Mouse (Mus musculus): ENCODE measurements around the gene Cdkl2. TPM values are rescaled to one million over a fixed set of nuclear protein-coding genes. Genes with fewer than 3 reads are reported as not detected.

Cdkl2 gene
- 0.15 and 0.35 TPM in 2 replicates for polyA plus RNA-seq (2016; fragmentation: Nextera tagmentation; extraction: Ambion mirVana)

DNA sequence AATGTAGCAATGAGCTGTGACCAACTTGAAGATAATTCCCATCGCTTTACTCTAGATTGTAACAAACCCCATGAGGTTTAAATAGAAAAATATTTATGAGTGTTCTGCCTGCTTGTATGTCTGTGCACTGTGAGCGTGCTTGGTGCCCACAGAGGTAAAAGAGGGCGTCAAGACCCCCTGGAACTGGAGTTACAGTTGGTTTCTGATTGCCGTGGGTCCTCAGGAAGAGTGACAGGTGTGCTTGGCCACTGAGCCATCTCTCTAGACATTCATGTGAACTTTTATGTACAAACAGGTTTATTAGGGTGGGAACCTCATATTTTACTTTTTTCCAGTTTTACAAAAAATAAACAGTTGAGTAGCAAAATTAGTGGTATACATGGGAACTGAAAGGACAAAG is at the start of gene Cdkl2:
Gene Cdkl2, minus strand, starts transcription at position 101 of the 400 bp plus-strand sequence.
- Histone ChIP-seq H3K36me3 (replicated peaks) (no peaks in the 10 kb centered on the region), H3K27ac (0 out of 2 replicates have a peak within 1 kb of the TSS, but pooled peaks have one; percentile 48), H3K4me1 (peaks cover 13% of the 10 kb centered on the region), H3K4me3 (peak within 1 kb of the TSS; percentile 85), H3K27me3 (ENCODE audit: poor library complexity, severe bottlenecking) (peaks cover 41% of the 10 kb centered on the region), H3K9me3 (no peaks in the 10 kb centered on the region)
- 74% methylated on average over 4 of the region's 4 CpGs for WGBS
- no peak for DNase-seq (ENCODE audit: extremely low spot score, low spot score)

DNA sequence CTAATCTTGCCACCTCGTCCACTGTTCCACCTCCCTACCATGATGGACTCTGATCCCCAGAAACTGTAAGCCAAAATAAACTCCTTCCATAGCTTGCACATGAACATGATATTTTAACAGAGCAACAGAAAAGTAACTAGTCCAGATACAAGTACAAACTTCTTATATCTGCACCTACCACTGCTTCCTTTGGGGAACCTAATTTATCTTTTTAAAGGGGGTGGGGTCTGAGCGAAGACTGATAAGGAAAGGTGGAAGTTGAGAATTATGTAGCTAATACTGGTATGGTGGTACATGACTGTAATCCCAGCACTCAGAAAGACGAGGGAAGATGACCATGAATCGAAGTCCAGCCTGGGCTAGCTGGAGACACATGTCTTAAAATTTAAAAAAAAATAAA is 43.8 kb upstream of the Cdkl2 start:
- H3K27me3 ChIP-seq (ENCODE audit: poor library complexity, severe bottlenecking) = no peaks in the 10 kb centered on the region
- no peaks in the 10 kb centered on the region for H3K36me3 ChIP-seq (replicated peaks)
- no peak for DNase-seq (ENCODE audit: extremely low spot score, low spot score)
- H3K4me1 ChIP-seq = peaks cover 6% of the 10 kb centered on the region; the same call in 1 of the 2 replicates
- no peak overlapping the region for H3K27ac ChIP-seq
- H3K9me3 ChIP-seq = no peaks in the 10 kb centered on the region
- WGBS = 90% methylated on average over 4 of the region's 4 CpGs
- H3K4me3 ChIP-seq = no peak overlapping the region

- WGBS = 82% methylated on average over 7 of the region's 7 CpGs
- Histone ChIP-seq H3K36me3 (replicated peaks) (no peaks in the 10 kb centered on the region), H3K27ac (no peak overlapping the region), H3K4me1 (peaks cover 20% of the 10 kb centered on the region), H3K9me3 (no peaks in the 10 kb centered on the region), H3K4me3 (no peak overlapping the region), H3K27me3 (ENCODE audit: poor library complexity, severe bottlenecking) (no peaks in the 10 kb centered on the region)
- DNase-seq (ENCODE audit: extremely low spot score, low spot score) = no peak
Observed at GRCm38 (mm10) chr5:92085821-92086550, 42.3 kb upstream of the Cdkl2 start.

DNA sequence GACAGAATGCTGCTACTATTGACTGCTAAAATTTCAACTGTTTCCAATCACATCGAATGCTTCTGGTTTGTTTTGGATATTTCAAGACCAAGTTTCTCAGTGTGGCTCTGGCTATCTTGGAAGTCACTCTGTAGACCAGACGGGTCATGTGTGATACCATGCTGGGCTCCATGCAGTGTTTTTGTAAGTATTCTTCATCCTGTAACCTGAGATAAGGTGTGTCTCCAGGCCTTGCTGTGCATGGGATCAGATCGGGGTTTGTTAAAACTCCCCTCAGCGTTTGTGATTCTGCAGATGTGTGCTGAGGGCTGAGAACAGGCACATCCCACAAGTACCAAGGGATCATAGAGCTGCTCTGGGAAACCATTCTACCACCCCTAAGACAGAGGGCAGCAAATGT is 41.6 kb upstream of the Cdkl2 start:
- no peak for DNase-seq (ENCODE audit: extremely low spot score, low spot score)
- no peak overlapping the region for H3K27ac ChIP-seq
- H3K9me3 ChIP-seq = no peaks in the 10 kb centered on the region
- H3K4me3 ChIP-seq = no peak overlapping the region
- 68% methylated on average over 4 of the region's 4 CpGs for WGBS
- no peaks in the 10 kb centered on the region for H3K36me3 ChIP-seq (replicated peaks)
- peaks cover 27% of the 10 kb centered on the region for H3K4me1 ChIP-seq
- H3K27me3 ChIP-seq (ENCODE audit: poor library complexity, severe bottlenecking) = no peaks in the 10 kb centered on the region

DNA sequence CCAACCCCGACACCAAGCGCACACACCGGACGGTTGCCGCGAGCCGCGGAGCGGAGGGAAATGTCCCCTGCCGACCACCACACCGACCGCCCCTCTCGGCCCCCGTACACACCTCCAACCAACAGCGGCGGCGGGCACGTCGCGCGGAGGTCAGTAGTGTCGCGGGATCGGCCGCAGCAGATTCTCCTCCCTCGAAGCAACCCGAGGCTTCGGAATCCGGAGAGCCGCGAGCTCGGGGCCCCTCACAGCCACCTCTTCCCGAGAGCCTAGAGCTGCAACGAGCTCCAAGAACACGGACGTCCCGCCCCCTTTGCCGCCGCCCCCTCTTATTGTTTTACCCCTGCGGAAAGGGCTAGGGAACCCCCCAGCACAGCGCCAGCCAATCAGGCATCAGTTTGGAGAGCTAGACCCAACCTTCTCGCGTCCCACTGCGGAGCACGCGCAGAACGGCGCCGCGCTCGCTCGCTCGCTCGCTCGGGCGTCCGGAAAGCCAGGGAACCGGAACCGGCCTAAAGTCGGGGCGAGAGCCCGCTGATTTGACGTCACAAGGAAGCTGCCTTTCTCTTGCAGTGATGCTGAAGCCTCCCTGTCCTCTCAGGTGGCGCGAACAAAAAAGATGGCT is 39.8 kb upstream of the Cdkl2 start, which contains the start of gene G3bp2:
Gene G3bp2, minus strand, starts transcription at position 303 of the 622 bp plus-strand sequence.
- Histone ChIP-seq H3K4me1 (peaks cover 37% of the 10 kb centered on the region), H3K4me3 (peak within 1 kb of the TSS; percentile 85), H3K9me3 (no peaks in the 10 kb centered on the region), H3K36me3 (replicated peaks) (no peaks in the 10 kb centered on the region), H3K27me3 (ENCODE audit: poor library complexity, severe bottlenecking) (no peaks in the 10 kb centered on the region), H3K27ac (peak within 1 kb of the TSS; percentile 98)
- DNase-seq (ENCODE audit: extremely low spot score, low spot score) = peak; percentile 99
- WGBS = under 1% methylated on average over 64 of the region's 65 CpGs

- 1% methylated on average over 55 of the region's 55 CpGs for WGBS
- H3K27me3 ChIP-seq (ENCODE audit: poor library complexity, severe bottlenecking) = no peaks in the 10 kb centered on the region
- H3K36me3 ChIP-seq (replicated peaks) = 0 out of 2 replicates have a peak, but pooled peaks cover under 1% of the 10 kb centered on the region
- DNase-seq (ENCODE audit: extremely low spot score, low spot score) = peak; percentile 69
- H3K9me3 ChIP-seq = no peaks in the 10 kb centered on the region
- H3K27ac ChIP-seq = peak overlapping the region; percentile 98
- peak overlapping the region; percentile 85 for H3K4me3 ChIP-seq
- peaks cover 37% of the 10 kb centered on the region for H3K4me1 ChIP-seq
Observed at GRCm38 (mm10) chr5:92082821-92083401, 39.2 kb upstream of the Cdkl2 start.

DNA sequence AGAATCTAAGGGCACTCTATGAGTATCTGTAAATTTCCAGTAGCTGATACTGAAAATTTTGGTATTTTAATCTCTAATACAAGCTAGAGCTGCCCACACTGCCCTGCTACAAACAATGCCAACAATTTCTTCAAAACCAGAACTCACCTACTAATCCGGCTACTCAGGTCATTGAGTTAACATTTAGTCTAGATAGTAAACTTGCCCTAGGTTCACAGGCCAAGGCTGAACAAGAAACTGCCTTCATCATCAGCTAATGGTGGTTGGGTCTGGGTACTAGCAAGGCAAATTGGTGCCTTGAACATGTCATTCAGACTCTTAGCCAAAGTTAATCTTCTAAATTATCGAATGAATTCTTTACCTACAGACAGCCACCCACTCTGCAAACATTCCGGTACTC is 37.6 kb upstream of the Cdkl2 start:
- DNase-seq (ENCODE audit: extremely low spot score, low spot score) = no peak
- Histone ChIP-seq H3K4me3 (peak overlapping the region; percentile 85), H3K4me1 (peaks cover 37% of the 10 kb centered on the region), H3K27ac (no peak overlapping the region), H3K9me3 (no peaks in the 10 kb centered on the region), H3K36me3 (replicated peaks) (peaks cover 10% of the 10 kb centered on the region), H3K27me3 (ENCODE audit: poor library complexity, severe bottlenecking) (no peaks in the 10 kb centered on the region)
- WGBS = 77% methylated on average over 3 of the region's 3 CpGs

DNA sequence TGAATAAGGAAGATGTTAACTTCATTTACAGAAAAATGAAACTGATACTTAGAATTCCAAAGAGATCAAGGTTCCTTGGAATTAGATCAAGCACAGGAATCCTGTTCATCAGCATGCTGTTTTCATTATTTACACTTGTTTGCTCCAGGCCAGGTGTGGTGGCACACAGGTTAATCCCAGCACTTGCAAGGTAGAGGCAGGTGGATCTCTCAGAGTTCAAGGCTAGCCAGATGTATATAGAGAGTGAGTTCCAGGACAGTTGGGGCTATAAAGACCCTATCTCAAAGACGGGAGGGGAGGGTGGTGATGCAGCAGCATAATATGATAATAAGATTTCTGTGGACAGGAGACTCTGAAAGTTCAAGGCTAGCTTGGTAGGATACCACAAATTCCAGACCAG is 36.7 kb upstream of the Cdkl2 start:
- no peak overlapping the region for H3K4me3 ChIP-seq
- peaks cover 12% of the 10 kb centered on the region for H3K36me3 ChIP-seq (replicated peaks)
- WGBS = 68% methylated on average over 1 of the region's 1 CpGs
- H3K4me1 ChIP-seq = peaks cover 37% of the 10 kb centered on the region
- H3K27ac ChIP-seq = no peak overlapping the region
- H3K27me3 ChIP-seq (ENCODE audit: poor library complexity, severe bottlenecking) = no peaks in the 10 kb centered on the region
- no peak for DNase-seq (ENCODE audit: extremely low spot score, low spot score)
- no peaks in the 10 kb centered on the region for H3K9me3 ChIP-seq

DNA sequence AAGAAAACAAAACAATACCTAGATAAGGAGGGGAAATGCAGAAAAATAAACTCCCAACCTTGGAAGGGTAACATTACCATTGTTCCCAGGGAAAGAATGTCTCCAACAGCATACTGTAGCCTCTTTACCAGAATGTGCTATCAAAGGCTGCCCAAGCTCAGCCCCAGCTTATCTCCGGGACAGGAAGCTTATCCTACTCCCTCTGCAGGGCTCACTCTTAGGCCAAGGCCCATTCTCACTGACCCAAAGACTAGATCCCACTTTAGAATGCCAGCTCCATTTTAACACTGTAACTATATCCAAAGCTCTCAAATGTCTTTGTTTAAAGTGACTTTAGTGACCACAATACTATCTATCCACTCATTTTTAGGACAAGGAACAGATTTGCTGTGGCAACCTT is 35.6 kb upstream of the Cdkl2 start:
- Histone ChIP-seq H3K27me3 (ENCODE audit: poor library complexity, severe bottlenecking) (no peaks in the 10 kb centered on the region), H3K9me3 (no peaks in the 10 kb centered on the region), H3K27ac (no peak overlapping the region), H3K4me3 (no peak overlapping the region), H3K4me1 (peaks cover 35% of the 10 kb centered on the region), H3K36me3 (replicated peaks) (peaks cover 12% of the 10 kb centered on the region)
- WGBS = 82% methylated on average over 1 of the region's 1 CpGs
- DNase-seq (ENCODE audit: extremely low spot score, low spot score) = no peak

- no peak overlapping the region for H3K27ac ChIP-seq
- no peaks in the 10 kb centered on the region for H3K9me3 ChIP-seq
- DNase-seq (ENCODE audit: extremely low spot score, low spot score) = no peak
- peaks cover 31% of the 10 kb centered on the region for H3K4me1 ChIP-seq
- no peaks in the 10 kb centered on the region for H3K27me3 ChIP-seq (ENCODE audit: poor library complexity, severe bottlenecking)
- peaks cover 12% of the 10 kb centered on the region for H3K36me3 ChIP-seq (replicated peaks)
- H3K4me3 ChIP-seq = no peak overlapping the region
Observed at GRCm38 (mm10) chr5:92078751-92079150, 35.1 kb upstream of the Cdkl2 start.

DNA sequence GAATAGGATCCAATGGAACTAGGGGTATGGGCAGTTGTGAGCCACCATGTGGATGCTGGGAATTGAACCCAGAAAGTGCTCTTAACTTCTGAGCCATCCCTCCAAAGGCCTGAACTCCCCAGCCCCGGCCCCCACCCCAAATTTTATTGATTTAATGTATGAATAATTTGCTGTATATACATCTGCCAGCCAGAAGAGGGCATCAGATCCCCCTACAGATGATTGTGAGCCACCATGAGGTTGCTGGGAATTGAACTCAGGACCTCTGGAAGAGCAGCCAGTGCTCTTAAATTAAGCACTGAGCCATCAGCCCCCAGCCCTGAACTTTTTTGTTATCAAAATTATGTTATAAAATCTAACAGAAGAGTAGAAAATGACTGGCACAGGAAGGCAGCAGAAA is 32.6 kb upstream of the Cdkl2 start:
- H3K4me3 ChIP-seq = no peak overlapping the region
- peaks cover 26% of the 10 kb centered on the region for H3K36me3 ChIP-seq (replicated peaks)
- WGBS = 84% methylated on average over 1 of the region's 1 CpGs

DNA sequence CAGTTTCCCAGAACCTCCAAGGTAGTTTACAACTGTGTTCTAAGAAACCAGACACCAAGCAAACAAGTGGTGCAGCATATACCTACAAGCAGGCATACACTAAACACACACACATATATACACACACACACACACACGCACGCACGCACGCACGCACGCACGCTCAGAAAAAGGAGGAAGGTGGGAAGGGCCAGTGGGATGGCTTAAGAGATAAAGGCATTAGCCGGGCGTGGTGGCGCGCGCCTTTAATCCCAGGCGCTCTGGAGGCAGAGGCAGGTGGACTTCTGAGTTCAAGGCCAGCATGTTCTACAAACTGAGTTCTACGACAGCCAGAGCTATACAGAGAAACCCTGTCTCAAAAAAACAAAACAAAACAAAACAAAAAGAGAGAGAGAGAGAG is 30.4 kb upstream of the Cdkl2 start:
- Histone ChIP-seq H3K27me3 (ENCODE audit: poor library complexity, severe bottlenecking) (no peaks in the 10 kb centered on the region), H3K27ac (no peak overlapping the region), H3K4me3 (no peak overlapping the region), H3K9me3 (no peaks in the 10 kb centered on the region), H3K36me3 (replicated peaks) (peaks cover 46% of the 10 kb centered on the region), H3K4me1 (peaks cover 3% of the 10 kb centered on the region; the same call in 1 of the 2 replicates)
- WGBS = 95% methylated on average over 14 of the region's 14 CpGs
- no peak for DNase-seq (ENCODE audit: extremely low spot score, low spot score)

More for the DNA sequence above, 32.6 kb upstream of the Cdkl2 start:
- no peak for DNase-seq (ENCODE audit: extremely low spot score, low spot score)
- Histone ChIP-seq H3K4me1 (peaks cover 21% of the 10 kb centered on the region), H3K27ac (no peak overlapping the region), H3K9me3 (no peaks in the 10 kb centered on the region), H3K27me3 (ENCODE audit: poor library complexity, severe bottlenecking) (no peaks in the 10 kb centered on the region)

DNA sequence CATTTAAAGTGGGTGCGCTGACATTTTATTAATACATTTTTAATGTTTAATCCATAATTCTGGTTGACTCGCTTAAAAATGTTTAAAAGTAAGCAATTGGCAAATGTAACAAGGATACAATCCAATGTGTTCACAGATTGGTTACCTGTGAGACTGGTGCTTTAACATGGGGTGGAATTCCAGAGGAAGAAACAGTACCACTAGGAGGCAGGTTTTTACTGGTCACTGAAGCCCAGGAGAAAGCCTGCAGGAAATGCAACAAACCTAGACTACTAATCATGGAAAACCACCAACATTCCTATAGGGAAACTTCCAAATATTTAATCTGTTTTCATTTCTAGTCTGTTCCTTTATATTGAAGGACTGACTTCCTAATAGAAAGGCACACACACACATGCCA is 19.5 kb upstream of the Cdkl2 start:
- H3K4me1 ChIP-seq = no peaks in the 10 kb centered on the region
- H3K27ac ChIP-seq = no peak overlapping the region
- 99% methylated on average over 2 of the region's 2 CpGs for WGBS
- no peaks in the 10 kb centered on the region for H3K9me3 ChIP-seq
- H3K27me3 ChIP-seq (ENCODE audit: poor library complexity, severe bottlenecking) = no peaks in the 10 kb centered on the region
- peaks cover 97% of the 10 kb centered on the region for H3K36me3 ChIP-seq (replicated peaks)
- no peak overlapping the region for H3K4me3 ChIP-seq
- no peak for DNase-seq (ENCODE audit: extremely low spot score, low spot score)

All from forebrain, embryonic 10.5 days (tissue).